1 mouse cellular context compared by ENCODE assay signal in the genomic region with DNA sequence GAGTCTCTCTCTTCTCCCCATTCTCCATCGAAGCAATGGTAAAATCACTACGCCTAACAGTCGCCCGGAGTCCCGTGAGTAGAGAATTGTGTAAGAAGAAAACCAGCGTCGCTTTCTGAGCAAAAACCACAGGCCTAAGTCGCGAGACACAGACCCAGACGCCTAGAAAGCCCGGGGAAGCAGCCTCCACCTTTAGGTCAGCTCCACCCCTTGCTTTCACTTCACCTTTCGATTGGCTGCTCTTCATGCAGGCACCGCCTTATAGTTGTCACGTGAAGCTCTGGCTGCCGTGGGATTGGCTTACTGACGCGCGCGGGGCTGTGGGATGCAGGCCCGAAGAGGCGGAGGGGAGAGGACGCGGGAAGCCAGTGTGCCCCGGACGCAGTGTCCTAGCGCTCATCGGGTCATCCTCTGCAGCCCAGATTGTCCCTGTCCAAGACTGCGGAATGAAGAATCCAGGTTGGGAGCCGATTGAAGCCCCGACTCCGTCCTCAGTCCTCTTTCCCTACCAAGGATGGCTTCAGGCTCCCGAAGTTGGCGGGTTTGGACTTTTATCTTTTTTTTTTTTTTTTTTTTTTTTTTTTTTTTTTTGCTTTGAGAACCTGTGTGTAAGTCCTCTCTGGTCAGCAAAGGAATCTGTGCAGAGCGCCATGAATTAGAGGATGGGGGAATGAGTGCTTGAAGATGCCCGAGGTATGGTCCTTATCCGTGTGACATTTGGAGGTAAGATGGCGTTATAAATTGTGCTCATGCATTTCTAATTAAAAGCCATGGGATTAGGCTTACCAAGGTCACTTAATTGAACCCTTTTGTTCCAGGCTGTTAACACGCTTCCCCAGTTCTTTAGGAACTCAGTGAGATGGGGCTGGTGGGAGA.
A peak's percentile ranks its signal among the peaks of the same experiment; 100 is the strongest.
TF ChIP-seq lines count a peak whose summit lies in the region.

No protein-coding gene starts in this region.

TF ChIP-seq in myocyte, 11 proteins besides CTCF, POLR2A, EP300 and RAD21 (continued from another document):
- TF ChIP-seq SRF (IDR thresholded peaks at IDR 0.05; ENCODE audit: control insufficient read depth, insufficient read length, low read depth) (peak; percentile 43), TCF12 (IDR thresholded peaks at IDR 0.05; ENCODE audit: insufficient read depth, poor library complexity, severe bottlenecking) (no peak), TCF3 (IDR thresholded peaks at IDR 0.05; ENCODE audit: insufficient read length, low read depth) (no peak), MAX (IDR thresholded peaks at IDR 0.05; ENCODE audit: low read depth) (no peak), MYOD1 (IDR thresholded peaks at IDR 0.05; ENCODE audit: control insufficient read depth in 1 of 3, insufficient read length in 2 of 3, low read depth in 2 of 3) (no peak), USF1 (IDR thresholded peaks at IDR 0.05; ENCODE audit: low read depth) (peak; percentile 99), MYOG (IDR thresholded peaks at IDR 0.05; ENCODE audit: control insufficient read depth in 1 of 3, insufficient read depth in 1 of 3, insufficient read length in 2 of 3, low read depth in 2 of 3) (no peak)
